Mouse (Mus musculus) right cerebral cortex, postnatal 10 days (tissue): Measurements from ENCODE around the gene Map1lc3b.
"Not testable (repeated sequence)": the region's sequence is repeated elsewhere in the genome, so short reads cannot be mapped to it uniquely, and the experiment has no call there.

Experiments
- DNase-seq, 2 experiments: peaks; one replicate each; pipeline ENCODE4 v3.0.0; 2021; ENCODE audit warnings: low spot score in 2 of 2

The Map1lc3b gene

GRCm38 (mm10) chr8:121572121-121572520, 18.0 kb upstream of the Map1lc3b start:
- DNase-seq: no peak

GRCm38 (mm10) chr8:121573275-121573674, 16.9 kb upstream of the Map1lc3b start:
- DNase-seq: no peak

GRCm38 (mm10) chr8:121575661-121576060, 14.5 kb upstream of the Map1lc3b start:
- DNase-seq: no peak

GRCm38 (mm10) chr8:121577751-121578675, 12.1 kb upstream of the Map1lc3b start:
- no peak for DNase-seq

- DNase-seq: peak; percentile 95 to 96
Measured at GRCm38 (mm10) chr8:121578676-121579451, 11.3 kb upstream of the Map1lc3b start, which contains the start of gene Fbxo31. Fbxo31 (minus strand) TSS chr8:121578806.

GRCm38 (mm10) chr8:121580465-121580864, 9.7 kb upstream of the Map1lc3b start:
- no peak for DNase-seq

- no peak for DNase-seq
Measured at GRCm38 (mm10) chr8:121583653-121584052, 6.5 kb upstream of the Map1lc3b start.

GRCm38 (mm10) chr8:121584730-121585129, 5.4 kb upstream of the Map1lc3b start:
- no peak for DNase-seq

GRCm38 (mm10) chr8:121585159-121585825, 4.9 kb upstream of the Map1lc3b start:
- peak; percentile 99 to 100 for DNase-seq

GRCm38 (mm10) chr8:121588750-121589149, 1.4 kb upstream of the Map1lc3b start:
- DNase-seq: no peak

GRCm38 (mm10) chr8:121589205-121589726, 895 bp upstream of the Map1lc3b start:
- no peak for DNase-seq

- DNase-seq: no peak
Measured at GRCm38 (mm10) chr8:121591178-121592066, 1.3 kb downstream of the Map1lc3b start.

- DNase-seq: no peak
Measured at GRCm38 (mm10) chr8:121593293-121593692, 3.1 kb downstream of the Map1lc3b start.

GRCm38 (mm10) chr8:121593983-121594382, 3.8 kb downstream of the Map1lc3b start:
- peak in 1 of 2 experiments; percentile 53 for DNase-seq

GRCm38 (mm10) chr8:121597492-121597891, 7.3 kb downstream of the Map1lc3b start:
- not testable (repeated sequence) for DNase-seq

GRCm38 (mm10) chr8:121598190-121598589, 8.0 kb downstream of the Map1lc3b start:
- no peak for DNase-seq

GRCm38 (mm10) chr8:121598892-121599291, 8.7 kb downstream of the Map1lc3b start:
- peak; percentile 74 to 86 for DNase-seq

GRCm38 (mm10) chr8:121599842-121600241, 9.7 kb downstream of the Map1lc3b start:
- no peak for DNase-seq

GRCm38 (mm10) chr8:121602411-121602810, 12.2 kb downstream of the Map1lc3b start:
- no peak for DNase-seq

- DNase-seq: peak; percentile 83 to 86
Measured at GRCm38 (mm10) chr8:121602860-121603259, 12.7 kb downstream of the Map1lc3b start.

- DNase-seq: no peak
Measured at GRCm38 (mm10) chr8:121603801-121604200, 13.6 kb downstream of the Map1lc3b start.
